Mouse (Mus musculus) ES-Bruce4 (cell line): ENCODE data around the gene Rbmxl1. TPM values are rescaled to one million over a fixed set of nuclear protein-coding genes. Genes with fewer than 3 reads are reported as not detected.
"Not testable (repeated sequence)": the region's sequence is repeated elsewhere in the genome, so short reads cannot be mapped to it uniquely, and the experiment has no call there.

Source experiments
- H3K27ac ChIP-seq: 2 replicates; pipeline ENCODE4 v1.5.1; 2012; ENCODE audit warnings: low read length, inconsistent platforms; ENCODE audit not compliant: insufficient read depth
- H3K27me3 ChIP-seq: 2 replicates; pipeline ENCODE4 v1.6.1; 2012; ENCODE audit warnings: mild to moderate bottlenecking, low read length, inconsistent platforms; ENCODE audit not compliant: control insufficient read depth, poor library complexity, insufficient read depth, severe bottlenecking
- H3K36me3 ChIP-seq: 2 replicates; pipeline ENCODE4 v1.6.1; 2012; ENCODE audit warnings: inconsistent platforms, mild to moderate bottlenecking, low read length, moderate library complexity; ENCODE audit not compliant: control insufficient read depth, poor library complexity, insufficient read depth, severe bottlenecking
- H3K4me1 ChIP-seq: one replicate; pipeline ENCODE4 v1.8.1; 2011; ENCODE audit warnings: low read length; ENCODE audit not compliant: control insufficient read depth, insufficient read depth
- H3K4me3 ChIP-seq: 2 replicates; pipeline ENCODE4 v1.5.1; 2011; ENCODE audit warnings: low read depth, mild to moderate bottlenecking, low read length
- H3K9ac ChIP-seq: 2 replicates; pipeline ENCODE4 v1.6.1; 2012; ENCODE audit warnings: low read depth, mild to moderate bottlenecking, inconsistent platforms; ENCODE audit not compliant: poor library complexity, severe bottlenecking
- H3K9me3 ChIP-seq: replicated peaks from 2 replicates; pipeline ENCODE4 v1.6.1; 2012; ENCODE audit warnings: mild to moderate bottlenecking, low read length, inconsistent platforms; ENCODE audit not compliant: control insufficient read depth, poor library complexity, insufficient read depth, severe bottlenecking
- CTCF ChIP-seq: IDR thresholded peaks from one replicate; pipeline ENCODE4 v1.8.1; 2011; ENCODE audit warnings: low read depth, low read length
- EP300 ChIP-seq: IDR thresholded peaks from 2 replicates; pipeline ENCODE4 v1.6.1; 2011; ENCODE audit warnings: low read depth, low read length; ENCODE audit not compliant: insufficient read depth
- POLR2A ChIP-seq: IDR thresholded peaks from one replicate; pipeline ENCODE4 v1.8.1; 2011; ENCODE audit warnings: low read length; ENCODE audit not compliant: insufficient read depth
- polyA plus RNA-seq: library from polyadenylated mRNA; stranded (reverse); fragments of >200 nt; gene quantifications from 2 replicates; pipeline ENCODE4 v1.2.4, GENCODE M21; 2011; ENCODE audit warnings: low read depth; ENCODE audit not compliant: missing spikeins, insufficient read depth, insufficient read length

Gene Rbmxl1
- polyA plus RNA-seq, 1 experiment = 176 TPM

DNA sequence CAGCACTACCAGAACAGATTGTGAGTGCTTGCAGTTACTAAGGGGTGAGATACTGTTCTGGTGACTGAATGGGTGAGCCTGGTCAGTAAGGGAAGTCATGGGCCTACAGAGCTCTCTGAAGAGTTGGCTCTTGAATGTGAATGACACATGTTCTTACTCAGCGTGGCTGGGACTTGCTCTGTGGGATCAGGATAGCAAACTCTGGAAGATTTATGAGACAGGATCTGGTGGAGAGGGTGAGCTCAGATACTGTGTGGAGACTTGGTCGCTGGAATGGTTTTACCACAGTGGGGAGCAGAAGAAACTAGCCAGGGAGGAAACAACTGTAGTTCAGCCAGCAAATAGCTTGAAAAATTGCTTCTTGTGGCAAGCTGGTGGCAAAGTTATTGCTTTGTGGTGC is 35.8 kb upstream of the Rbmxl1 start:
- no peaks in the 10 kb centered on the region for H3K9me3 ChIP-seq
- no peak overlapping the region for H3K4me3 ChIP-seq
- H3K9ac ChIP-seq = no peak overlapping the region
- H3K27me3 ChIP-seq = no peaks in the 10 kb centered on the region
- H3K36me3 ChIP-seq = peaks cover 8% of the 10 kb centered on the region; the same call in 1 of the 2 replicates
- peak overlapping the region; percentile 83 for H3K27ac ChIP-seq
- peaks cover 4% of the 10 kb centered on the region for H3K4me1 ChIP-seq
- TF ChIP-seq POLR2A = no peak
- no peak for TF ChIP-seq EP300
- TF ChIP-seq CTCF = no peak

DNA sequence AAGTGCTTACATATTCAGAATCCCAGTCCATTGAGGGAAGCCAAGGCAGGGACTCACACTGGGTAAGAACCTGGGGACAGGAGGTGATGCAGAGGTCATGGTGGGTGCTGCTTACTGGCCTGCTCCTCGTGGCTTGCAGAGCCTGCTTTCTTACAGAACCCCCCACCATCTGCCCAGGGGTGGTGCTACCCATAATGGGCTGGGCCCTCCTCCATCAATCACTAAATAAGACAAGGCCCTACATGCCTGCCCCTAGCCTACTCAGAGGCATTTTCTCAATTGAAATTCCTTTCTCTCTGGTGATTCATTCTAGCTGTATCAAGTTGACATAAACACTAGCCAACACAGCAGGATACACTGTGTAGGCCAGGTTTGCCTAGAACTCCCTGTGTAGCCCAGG is 34.9 kb upstream of the Rbmxl1 start:
- H3K9ac ChIP-seq = no peak overlapping the region
- H3K4me3 ChIP-seq = no peak overlapping the region
- H3K27ac ChIP-seq = peak overlapping the region; percentile 88
- H3K9me3 ChIP-seq = no peaks in the 10 kb centered on the region
- H3K27me3 ChIP-seq = no peaks in the 10 kb centered on the region
- H3K36me3 ChIP-seq = peaks cover 8% of the 10 kb centered on the region; the same call in 1 of the 2 replicates
- TF ChIP-seq EP300 (0 out of 2 replicates have a peak, but pooled peaks have one; percentile 44), POLR2A (no peak)
- H3K4me1 ChIP-seq = peaks cover 4% of the 10 kb centered on the region

GRCm38 (mm10) chr8:78542670-78543069 is 34.0 kb upstream of the Rbmxl1 start:
- H3K27ac ChIP-seq = peak overlapping the region; percentile 88
- not testable (repeated sequence) for H3K9ac ChIP-seq, H3K27me3 ChIP-seq, H3K9me3 ChIP-seq, H3K4me1 ChIP-seq, H3K36me3 ChIP-seq, H3K4me3 ChIP-seq

GRCm38 (mm10) chr8:78537795-78538194 is 29.1 kb upstream of the Rbmxl1 start:
- Histone ChIP-seq H3K9me3 (no peaks in the 10 kb centered on the region), H3K36me3 (peaks cover 12% of the 10 kb centered on the region), H3K27ac (peak overlapping the region; percentile 95), H3K4me3 (no peak overlapping the region), H3K27me3 (no peaks in the 10 kb centered on the region), H3K9ac (0 out of 2 replicates have a peak overlapping the region, but pooled peaks have one; percentile 19), H3K4me1 (peaks cover 3% of the 10 kb centered on the region)
- TF ChIP-seq POLR2A (no peak), CTCF (no peak), EP300 (no peak; the same call in 1 of the 2 replicates)

DNA sequence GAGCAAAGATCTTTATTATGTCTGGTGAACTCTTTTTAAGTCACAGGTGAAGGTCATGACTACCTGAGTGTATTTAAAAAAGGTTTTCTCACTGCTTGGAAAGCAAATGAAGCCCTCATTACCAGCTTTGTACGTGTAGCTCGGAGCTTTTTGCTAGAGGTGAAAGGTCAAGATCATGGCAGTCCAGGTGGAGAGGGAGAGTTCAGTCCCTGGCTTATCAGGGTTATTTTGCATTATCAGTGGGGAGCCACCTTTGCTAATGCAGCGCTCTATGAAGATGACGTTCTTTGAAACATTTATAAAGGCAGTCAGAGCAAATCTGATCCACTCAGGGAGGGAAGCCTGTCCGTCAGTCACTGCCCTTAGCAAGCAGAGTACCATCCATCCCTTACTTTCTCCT is 28.0 kb upstream of the Rbmxl1 start:
- peak overlapping the region; percentile 95 for H3K27ac ChIP-seq

DNA sequence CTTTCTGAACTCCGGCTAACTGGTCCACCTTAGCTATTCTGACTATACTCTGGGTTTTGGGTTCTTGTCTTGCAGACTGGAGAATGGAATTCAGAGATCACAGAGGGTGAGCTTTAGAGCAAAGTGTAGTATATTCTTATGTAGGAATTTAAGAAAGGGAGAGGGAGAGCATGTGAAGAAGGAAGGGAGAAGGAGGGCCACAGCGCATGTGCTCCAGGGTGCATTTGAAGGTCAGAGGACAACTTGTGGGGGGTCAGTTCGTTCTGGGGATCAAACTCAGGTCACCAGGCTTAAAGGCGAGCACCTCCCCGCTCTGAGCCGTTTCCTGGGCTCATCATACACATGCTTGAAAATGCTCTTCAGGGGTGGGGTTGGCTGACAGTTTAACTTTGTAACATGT is 25.3 kb upstream of the Rbmxl1 start:
- H3K27ac ChIP-seq = 0 out of 2 replicates have a peak overlapping the region, but pooled peaks have one; percentile 1
- peaks cover 3% of the 10 kb centered on the region for H3K4me1 ChIP-seq
- no peaks in the 10 kb centered on the region for H3K9me3 ChIP-seq
- no peak overlapping the region for H3K9ac ChIP-seq
- TF ChIP-seq EP300 = 0 out of 2 replicates have a peak, but pooled peaks have one; percentile 29
- TF ChIP-seq POLR2A = no peak
- H3K36me3 ChIP-seq = peaks cover 23% of the 10 kb centered on the region
- no peaks in the 10 kb centered on the region for H3K27me3 ChIP-seq
- H3K4me3 ChIP-seq = no peak overlapping the region

More for the DNA sequence above, 28.0 kb upstream of the Rbmxl1 start:
- Histone ChIP-seq H3K36me3 (peaks cover 14% of the 10 kb centered on the region), H3K9ac (no peak overlapping the region), H3K4me1 (peaks cover 3% of the 10 kb centered on the region), H3K27me3 (no peaks in the 10 kb centered on the region), H3K9me3 (no peaks in the 10 kb centered on the region), H3K4me3 (no peak overlapping the region)
- TF ChIP-seq EP300 (no peak), CTCF (no peak)
